Mouse (Mus musculus): ENCODE measurements around the gene Olfr1418. TPM values are rescaled to one million over a fixed set of nuclear protein-coding genes. Genes with fewer than 3 reads are reported as not detected.
A peak's percentile ranks its signal among the peaks of the same experiment; 100 is the strongest.
"Not testable (repeated sequence)": the region's sequence is repeated elsewhere in the genome, so short reads cannot be mapped to it uniquely, and the experiment has no call there.

The Olfr1418 gene
- total RNA-seq (2022) = not detected

DNA sequence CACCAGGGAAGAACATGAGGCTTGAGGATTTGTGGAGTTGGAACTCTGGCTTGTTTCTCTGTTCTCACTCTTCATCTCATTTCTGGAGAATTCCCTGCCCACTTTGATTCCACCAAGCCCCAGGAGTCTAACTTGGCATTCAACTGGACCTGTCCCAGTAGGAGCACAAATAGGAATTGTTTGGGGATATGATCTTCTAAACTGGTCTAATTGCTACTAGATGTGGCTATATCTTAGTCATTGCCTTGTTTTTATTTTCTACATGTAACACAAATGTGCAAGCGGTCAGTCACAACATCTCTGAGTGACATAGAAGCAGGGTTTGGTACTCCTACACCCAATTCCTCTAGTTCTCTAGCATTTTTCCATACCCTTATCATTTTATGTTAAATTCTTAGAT lies at the start of gene Olfr1418:
Gene Olfr1418 (minus strand): TSS at position 101 of the 400 bp plus-strand sequence.
- no peak for DNase-seq (ENCODE audit: low spot score in 2 of 2)

DNA sequence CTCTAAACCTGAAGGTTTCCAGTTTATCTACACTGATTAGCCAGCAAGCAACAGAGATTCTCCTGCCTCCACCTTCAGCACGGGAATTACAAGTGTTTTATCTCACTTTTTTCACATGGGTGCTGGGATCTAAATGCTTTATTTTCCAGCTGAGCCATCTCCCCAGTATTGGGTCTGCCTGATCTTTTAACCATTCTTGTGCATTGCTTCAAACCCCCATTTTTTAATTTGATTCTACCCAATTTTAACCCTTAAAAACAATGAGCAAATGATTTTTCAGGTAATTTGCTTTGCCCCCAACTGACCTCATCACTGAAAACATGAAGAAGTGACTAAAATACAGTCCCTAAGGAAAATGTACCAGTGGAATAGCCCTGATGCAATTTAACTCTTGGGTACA lies 25.4 kb upstream of the Olfr1418 start, which contains the start of gene Olfr1420:
Gene Olfr1420 (plus strand): TSS at position 301 of the 400 bp plus-strand sequence.
- no peak for DNase-seq (ENCODE audit: low spot score in 2 of 2)

DNA sequence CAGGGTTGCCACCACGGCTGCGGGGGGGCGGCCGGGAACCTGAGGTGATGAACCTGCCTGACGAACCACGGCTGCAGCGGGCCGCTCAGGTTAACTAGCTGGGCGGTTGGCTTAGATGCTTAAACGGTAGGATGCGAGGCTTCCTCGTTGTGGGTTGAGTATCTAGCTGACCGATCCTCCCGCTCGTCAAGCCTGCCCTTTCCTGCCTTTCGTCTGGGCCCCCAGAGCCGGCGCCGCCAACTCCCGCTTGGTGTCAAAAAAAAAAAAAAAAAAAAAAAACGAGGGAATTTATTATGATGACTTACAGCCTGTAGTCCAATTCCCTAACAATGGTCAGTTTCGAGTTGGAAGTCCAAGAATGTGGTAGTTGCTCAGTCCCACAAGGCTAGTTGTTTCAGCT lies 17.5 kb upstream of the Olfr1418 start:
- DNase-seq (ENCODE audit: low spot score in 2 of 2) = not testable (repeated sequence)

DNA sequence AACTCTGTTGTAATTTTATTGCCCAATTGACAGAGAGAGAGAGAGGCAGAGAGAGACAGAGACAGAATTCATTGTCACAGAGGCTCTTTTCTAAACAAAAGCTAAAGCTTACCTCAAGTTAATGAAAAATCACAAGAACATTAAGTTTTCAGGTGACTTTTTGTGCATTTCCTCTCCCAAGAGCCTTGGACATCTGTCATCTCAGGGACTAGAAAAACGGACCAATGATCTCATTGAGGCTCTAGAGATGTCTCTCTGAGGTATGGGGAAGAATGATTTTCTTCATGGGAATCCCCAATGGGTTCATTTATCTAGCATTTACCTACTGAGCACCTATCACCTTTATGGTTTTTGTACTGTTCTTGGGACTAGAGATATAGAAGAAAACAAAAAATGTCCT lies 14.1 kb upstream of the Olfr1418 start, which contains the start of gene Olfr1419:
Gene Olfr1419 (minus strand): TSS at position 101 of the 400 bp plus-strand sequence.
- DNase-seq (ENCODE audit: low spot score in 2 of 2) = no peak

DNA sequence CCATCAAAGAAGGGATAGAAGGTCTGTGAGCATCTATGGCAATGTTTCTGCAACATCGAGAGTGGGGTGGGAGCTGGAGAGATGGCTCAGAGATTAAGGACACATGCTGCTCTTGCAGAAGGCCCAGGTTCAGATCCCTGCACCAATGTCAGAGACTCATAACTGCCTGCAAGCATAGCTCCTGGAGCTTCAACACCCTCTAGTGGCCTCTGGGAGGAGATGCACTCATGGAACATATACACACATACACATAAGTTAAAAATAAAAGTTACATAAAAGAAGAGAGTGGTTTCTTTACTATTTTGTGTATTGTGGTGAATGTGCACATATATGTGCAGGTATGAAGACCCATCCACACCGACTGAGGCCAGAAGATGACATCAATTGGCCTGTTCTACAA lies 7.0 kb upstream of the Olfr1418 start:
- DNase-seq (ENCODE audit: low spot score in 2 of 2) = no peak

DNA sequence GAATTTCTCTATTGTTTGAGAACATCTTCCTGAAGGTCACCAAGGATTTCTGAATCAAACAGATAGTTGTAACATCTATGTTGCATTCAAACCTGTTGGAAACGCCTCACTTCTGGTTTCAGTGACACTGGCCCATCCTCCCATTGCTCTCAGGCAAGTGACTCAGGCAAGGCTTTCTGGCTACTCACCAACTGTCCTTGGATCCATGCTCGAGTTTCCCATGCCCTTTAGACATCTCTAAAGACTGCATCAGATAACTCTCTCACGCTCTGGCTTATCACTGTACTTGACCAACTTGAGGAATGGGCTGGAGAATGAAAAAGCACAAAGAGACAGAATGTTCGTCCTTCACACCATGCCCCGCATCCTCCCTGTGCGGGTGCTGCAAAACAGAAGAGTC lies 4.4 kb downstream of the Olfr1418 start:
- no peak for DNase-seq (ENCODE audit: low spot score in 2 of 2)

DNA sequence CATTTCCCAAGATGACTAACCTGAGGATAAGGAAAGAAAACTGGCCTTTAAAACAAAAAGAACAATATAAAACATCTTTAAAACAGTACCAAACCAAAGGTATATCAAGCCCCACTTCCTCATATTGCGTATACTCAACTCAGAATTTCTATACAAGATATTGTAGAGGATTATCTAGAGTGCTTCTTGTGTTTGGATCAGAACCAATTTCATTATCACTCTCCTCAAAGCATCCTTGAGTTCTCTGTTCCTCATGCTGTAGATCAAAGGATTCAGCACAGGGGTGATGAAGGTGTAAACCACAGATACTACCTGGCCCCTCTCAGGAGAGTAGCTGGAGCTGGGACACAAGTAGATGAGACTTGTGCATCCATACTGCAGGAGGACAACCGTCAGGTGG lies 6.0 kb downstream of the Olfr1418 start:
- DNase-seq (ENCODE audit: low spot score in 2 of 2) = no peak

DNA sequence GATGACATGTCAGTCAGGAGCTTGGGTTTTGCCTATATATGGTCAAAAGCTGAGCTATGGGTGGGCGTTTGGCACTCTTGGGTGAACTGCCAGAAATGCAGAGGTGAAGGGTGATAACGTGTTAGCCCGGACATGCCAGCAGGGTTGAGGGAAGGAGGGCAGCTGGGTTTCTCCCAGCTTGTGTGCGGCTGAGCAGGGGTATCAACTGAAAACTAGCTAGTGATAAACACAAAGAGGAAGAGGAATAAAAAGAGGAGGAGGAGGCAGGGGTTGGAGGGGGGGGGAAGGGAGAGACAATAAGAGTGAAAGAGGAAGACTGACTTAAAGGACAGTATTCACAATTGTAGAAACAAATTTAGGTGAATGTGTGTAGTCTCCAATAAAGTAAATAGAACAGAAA lies 8.2 kb downstream of the Olfr1418 start:
- DNase-seq (ENCODE audit: low spot score in 2 of 2) = no peak

DNA sequence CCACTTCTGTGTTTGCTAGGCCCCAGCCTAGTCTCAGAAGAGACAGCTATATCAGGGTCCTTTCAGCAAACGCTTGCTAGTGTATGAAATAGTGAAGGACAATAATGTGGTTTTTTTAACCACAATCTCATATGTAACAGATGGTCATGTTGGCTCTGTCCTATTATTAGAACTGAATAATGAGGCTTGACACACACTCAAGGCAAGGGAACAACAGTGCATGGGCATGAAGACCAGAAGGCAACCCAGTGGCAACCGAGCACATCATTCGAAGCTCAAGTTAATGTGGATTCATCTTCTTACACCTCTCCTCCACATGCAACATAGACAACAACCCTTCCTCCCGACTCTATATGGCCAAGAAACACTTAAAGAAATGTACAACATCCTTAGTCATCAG lies 14.5 kb downstream of the Olfr1418 start:
- no peak for DNase-seq (ENCODE audit: low spot score in 2 of 2)

DNA sequence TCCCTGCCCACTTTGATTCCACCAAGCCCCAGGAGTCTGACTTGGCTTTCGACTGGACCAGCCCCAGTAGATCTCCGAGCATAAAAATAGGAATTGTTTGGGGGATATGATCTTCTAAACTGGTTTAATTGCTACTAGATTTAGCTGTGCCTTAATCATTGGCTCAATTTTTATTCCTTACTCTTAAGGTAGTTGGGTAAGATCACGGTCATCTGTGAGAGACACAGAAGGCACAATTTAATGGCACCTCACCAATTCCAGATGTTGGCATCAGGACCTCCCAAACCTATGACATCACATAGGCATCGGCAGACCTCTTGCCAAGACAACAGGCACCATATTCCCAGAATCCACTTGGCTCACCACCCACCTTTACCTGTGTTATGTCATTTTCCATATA lies 21.7 kb downstream of the Olfr1418 start, which contains the start of gene Olfr1417:
Gene Olfr1417 (minus strand): TSS at position 101 of the 400 bp plus-strand sequence.
- no peak for DNase-seq (ENCODE audit: low spot score in 2 of 2)

DNA sequence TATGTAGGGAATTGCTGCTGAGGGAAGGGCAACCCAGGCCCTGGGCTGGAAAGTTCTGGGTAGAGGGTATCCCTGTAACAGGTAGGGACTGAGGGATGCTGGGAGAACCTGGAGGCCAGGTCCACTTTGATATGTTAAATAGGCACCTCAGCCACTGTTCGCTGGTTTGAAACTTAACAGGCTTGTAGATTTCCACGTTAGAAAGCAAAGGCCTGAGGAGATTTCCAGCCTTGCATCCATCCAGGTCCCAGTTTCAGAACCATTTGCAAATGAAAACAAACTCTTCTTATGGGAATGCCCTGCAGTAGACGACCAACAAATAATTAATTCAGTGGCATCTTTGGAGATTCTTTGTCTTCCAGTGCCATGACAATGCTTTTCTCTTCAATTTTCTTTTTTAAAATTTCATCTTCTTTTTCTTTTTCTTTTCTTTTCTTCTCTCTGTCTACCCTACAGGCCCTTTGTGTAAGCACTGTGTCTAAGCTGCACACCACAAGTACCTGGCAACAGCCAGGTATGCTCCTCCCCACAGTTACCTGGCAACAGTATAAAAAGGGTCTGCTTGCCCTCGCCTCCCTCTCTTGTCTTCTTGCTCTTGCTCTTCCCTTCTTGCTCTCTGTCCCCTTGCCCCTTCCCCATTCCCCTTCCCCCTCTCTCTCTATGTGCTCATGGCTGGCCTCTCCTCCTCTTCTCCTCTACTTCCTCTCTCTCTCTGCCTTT lies 37.4 kb downstream of the Olfr1418 start:
- no peak for DNase-seq (ENCODE audit: low spot score in 2 of 2)

DNA sequence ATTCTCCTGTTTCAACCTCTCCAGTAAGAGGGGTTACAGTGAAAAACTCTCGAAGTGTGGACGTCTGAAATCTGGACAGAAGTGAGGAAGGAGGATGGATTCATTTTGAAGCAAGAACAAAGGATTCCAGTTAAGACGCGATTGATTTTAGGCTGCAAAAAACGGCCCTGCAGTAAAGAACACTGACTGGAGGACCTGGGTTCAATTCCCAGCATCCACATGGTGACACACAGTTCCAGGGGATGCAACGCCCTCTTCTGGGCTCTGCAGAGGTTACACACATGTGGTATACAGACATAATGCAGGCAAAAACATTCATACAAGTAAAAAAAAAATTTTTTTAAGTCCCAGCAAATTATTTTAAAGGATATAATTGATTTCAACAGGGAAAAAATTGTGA lies 40.7 kb downstream of the Olfr1418 start:
- DNase-seq (ENCODE audit: low spot score in 2 of 2) = no peak

DNA sequence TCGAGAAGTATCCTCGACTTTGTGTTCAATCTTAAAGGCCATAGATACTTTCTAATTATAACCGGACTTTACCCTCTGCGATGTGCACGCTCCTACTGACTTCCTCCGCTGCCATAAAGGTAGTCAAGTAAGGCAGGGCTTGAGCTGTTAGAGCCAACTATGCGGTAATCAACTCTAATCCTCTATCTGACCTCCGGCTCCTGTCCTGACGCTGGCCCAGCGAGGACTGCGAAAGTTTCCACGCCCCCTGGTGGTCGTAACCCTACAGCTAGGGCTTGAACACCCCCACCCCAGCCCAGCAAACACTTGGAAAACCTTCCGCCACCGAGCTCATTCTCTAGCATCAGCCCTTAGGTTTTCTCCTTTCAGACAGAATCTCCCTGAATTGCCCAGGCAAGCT lies 41.1 kb downstream of the Olfr1418 start:
- no peak for DNase-seq (ENCODE audit: low spot score in 2 of 2)

DNA sequence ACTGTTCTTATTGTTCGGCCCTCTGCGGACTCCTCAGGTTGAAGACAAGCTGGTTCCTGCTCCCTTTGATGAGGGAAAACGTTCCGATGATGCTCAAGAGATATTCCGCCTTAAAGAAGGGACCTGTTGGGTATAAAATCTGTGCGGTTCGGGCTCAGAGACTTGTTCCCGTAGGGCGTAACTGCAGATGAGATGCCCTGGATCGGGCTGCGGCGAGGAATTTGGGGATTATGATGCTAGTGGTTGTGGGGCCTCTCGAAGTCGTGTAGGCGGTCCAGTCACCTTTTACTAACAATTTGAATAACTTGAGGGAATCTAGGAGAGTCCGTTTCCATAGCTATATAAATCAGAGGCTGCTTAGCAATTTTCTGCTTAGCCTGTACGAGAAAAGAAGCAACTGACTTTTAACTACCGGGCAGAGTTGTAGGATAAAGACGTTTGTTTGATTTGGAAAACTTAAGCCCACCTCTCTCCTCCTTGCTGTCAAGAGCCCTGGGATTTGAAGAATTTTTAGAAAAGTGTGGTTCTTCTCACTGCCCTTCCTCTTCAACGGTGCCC lies 41.6 kb downstream of the Olfr1418 start, which contains the start of gene Stx3:
Gene Stx3 (minus strand): TSS at position 261 of the 558 bp plus-strand sequence.
- no peak for DNase-seq (ENCODE audit: low spot score in 2 of 2)

DNA sequence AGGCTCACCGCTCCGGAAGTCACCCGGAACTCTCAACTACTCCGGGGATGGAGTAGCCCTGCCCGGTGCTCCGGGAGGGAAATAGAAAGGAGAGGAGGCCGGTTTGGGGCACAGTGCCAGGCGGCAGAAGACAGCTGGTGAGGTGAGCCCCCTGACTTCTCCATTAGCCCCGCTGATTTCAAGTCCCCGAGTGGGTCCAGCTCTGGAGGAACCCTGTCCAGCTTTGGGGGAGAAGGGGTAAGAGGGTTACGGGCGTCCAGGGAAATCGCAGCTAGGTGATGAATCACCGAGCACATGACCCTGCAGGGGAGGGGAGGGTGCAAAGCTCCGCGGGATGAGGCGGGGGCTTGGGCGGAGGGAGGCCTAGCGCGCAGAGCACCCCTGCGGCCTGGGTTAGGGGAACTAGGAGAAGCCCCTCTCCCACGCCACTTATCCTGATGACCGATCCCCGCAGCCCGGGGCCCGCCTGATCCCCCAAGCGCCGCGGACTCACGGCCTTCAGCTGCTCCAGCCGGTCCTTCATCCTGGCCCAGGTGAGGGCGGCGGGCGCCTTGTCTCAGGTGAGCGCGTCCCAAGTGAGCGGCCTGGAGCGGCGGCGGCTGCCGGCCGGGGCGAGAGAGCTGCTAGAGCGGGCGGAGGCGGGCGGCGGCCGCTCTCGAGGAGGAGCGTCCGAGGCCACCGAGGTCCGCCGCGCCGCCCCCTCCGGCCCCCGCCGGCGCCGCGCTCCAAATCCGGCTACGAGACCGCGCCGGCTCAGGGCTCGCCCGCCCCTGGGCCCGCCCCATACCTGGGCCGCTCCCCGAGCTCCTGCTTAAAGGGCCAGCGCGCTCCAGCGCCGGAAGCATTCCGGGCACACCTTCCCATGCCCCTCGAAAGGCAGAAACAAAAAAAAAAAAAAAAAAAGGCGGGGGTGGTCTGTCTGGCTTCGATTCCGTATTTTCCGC lies 42.4 kb downstream of the Olfr1418 start:
- peak; percentile 38 to 41 for DNase-seq (ENCODE audit: low spot score in 2 of 2)

DNA sequence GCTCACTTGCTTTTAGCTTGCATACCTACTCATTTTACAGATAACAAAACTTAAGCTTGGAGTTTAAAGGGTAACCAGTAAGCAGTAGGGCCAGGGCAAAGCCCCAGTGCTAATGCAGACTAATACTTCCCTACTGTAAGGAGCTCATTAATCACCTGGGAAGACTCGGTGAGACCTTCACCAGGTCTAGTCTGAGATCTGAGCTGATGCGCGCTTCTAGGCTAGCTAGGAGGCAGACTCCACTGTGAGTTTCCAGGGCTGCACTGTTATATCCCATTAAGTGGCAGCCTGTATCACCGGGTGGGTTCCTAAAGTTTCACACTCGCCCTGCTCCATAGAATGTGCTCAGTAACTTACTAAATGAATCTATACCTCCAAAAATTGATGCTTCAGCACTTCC lies 43.3 kb downstream of the Olfr1418 start:
- no peak for DNase-seq (ENCODE audit: low spot score in 2 of 2)

DNA sequence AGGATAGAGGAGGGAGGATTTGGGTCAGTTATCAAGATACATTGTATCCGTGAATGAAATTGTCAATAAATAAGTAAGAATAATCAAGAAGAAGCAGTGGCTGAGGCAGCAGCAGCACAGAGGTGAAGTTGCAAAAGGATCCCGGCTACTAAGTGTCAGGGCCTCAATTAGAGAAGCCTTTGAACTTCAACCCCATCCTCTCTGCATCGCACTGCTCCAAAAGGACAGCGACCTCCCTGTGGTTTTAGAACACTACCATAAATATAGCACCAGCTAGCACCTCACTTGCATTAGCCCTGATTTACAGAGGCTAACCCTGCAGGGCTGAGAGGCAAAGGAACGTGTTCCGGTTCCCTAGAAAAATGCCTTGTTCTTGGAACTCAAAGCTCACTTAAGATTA lies 44.2 kb downstream of the Olfr1418 start:
- no peak for DNase-seq (ENCODE audit: low spot score in 2 of 2)

DNA sequence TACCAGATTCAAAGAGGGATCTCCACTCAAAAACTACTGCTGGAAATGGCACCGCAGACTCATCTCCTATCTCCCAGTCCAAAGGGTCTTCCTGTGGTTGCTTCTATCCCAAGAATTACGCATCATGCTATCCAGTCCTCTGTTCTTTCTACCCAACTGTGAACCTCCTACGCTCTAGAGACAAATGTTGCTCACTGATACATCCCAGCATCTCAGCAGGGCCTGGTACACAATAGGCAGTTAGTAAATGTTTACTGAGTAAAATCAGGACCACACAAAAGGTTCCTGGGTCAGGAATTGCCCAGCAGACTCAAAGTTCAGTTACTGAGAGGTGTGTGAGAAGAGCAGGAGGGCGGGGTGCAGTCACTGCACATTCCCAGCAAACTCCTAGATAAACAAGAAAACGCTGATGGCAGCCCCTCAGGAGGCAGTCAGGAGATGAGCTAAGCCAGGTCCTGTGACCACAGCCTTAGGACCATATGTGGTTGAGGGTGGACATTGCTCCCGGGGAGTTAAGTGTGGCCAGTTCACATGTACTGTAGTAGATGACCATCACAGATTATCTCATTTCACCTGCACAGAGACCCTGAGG lies 46.0 kb downstream of the Olfr1418 start:
- no peak for DNase-seq (ENCODE audit: low spot score in 2 of 2)

DNA sequence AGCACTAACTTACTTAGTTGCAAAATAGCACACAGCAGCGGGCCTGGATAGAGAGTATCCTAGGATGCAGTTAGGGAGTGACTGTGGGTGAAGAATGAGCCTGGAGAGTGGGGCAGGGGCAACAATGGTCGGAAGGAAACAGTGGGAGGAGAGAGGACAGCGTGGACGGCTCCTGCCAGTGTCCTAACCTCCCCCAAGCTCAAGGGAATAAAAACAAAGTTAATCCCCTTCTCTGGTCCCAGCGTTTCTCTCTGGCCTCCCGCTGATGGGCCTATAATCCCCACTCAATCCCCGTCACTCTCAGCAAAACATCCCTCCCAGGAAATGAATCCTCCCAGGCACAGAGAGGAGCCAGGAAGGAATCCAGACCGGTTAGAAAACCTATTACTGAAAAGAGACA lies 47.2 kb downstream of the Olfr1418 start:
- DNase-seq (ENCODE audit: low spot score in 2 of 2) = no peak

DNA sequence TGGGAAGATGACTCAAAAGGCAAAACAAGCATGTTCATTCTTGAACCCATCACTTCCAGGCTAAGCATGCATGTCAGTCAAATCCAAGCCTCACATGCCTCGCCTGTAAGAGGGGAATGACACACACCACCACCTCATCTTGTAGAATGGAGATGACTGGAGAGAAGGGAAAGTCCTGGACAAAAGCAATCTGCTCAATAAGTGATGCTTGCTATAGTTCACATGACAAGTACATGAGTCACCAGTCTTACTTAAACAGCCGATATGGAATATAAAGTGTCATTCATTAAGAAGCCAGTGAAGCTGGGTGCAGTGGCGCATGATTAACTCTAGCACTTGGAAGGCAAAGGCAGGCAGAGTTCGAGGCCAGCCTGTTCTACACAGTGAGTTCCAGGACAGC lies 47.7 kb downstream of the Olfr1418 start:
- DNase-seq (ENCODE audit: low spot score in 2 of 2) = no peak

DNA sequence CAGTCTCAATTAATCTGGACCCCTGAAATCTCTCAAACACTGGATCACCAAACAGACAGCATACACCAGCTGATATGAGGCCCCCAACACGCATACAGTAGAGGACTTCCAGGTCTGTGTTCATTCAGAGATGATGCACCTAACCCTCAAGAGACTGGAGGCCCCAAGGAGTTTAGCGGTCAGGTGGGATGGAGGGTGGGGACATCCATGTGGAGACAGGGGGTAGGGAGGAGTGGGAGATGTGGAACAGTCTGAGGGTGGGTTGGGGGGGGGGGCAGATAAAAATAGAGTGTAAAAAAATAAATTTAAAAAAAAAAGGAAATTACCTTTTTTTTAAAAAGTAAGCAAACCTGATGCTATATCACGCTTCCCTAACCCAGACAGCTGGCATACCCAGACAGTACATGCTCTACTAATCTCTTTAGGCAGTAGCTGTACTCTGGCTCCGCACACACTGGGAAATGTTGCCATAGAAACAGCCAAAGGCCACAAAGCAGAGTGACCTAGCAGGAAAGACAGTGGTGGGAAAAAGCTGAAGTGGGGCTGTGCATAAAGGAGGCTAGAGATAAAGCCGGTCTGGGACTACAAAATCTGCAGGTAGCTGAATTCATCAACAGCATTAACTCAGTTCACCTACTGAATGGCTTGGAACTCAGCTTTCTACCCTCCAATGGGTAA lies 49.0 kb downstream of the Olfr1418 start:
- no peak for DNase-seq (ENCODE audit: low spot score in 2 of 2)

All from left cerebral cortex, adult 8-10 months (tissue).